Comparison of ENCODE assay signal across 10 mouse cellular contexts in the genomic region with DNA sequence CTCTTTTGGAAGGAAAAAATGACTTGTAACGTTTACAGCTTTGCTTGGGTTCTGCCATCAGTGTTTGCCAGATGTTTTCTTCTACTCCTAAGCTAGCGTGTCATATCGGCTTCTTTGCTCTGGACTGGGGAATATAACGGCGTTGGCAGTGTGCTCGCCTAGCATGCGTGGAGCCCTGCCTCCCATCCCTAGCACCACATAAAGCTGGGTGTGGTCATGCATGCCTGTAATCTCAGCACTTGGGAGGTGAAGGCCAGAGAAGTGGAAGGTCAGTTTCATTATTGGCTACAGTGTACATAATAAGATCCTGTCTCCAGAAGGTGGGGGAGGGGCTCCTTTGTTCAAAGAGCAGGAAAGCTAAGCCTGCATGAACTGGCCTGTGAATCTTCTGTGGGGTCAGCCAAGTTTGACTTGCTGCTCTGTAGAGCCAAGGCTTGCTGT. TPM values are rescaled to one million over a fixed set of nuclear protein-coding genes. Genes with fewer than 3 reads are reported as not detected.
DNase-seq lines count a peak whose midpoint lies in the region; ATAC-seq lines count a peak whose summit lies in the region.
"Had no signal": no experiment of that assay in that cellular context is flagged by ENCODE, and none has a peak within 500 bp of the region (broad histone marks: within the 10 kb centered on the region; RNA-seq: fewer than 3 reads in every experiment).

No protein-coding gene starts in this region.

- no peak for ATAC-seq in hindbrain, embryonic 12.5 days (ENCODE audit: low FRiP score)
- ATAC-seq in embryonic facial prominence, embryonic 14.5 days (ENCODE audit: low read depth): no peak

- peaks cover 6% of the 10 kb centered on the region; the same call in 1 of the 2 replicates for H3K36me3 ChIP-seq in hindbrain, embryonic 10.5 days
- no peaks in the 10 kb centered on the region for H3K36me3 ChIP-seq in hindbrain, embryonic 12.5 days
- 0 out of 2 replicates have a peak, but pooled peaks cover 4% of the 10 kb centered on the region for H3K36me3 ChIP-seq in embryonic facial prominence, embryonic 14.5 days (ENCODE audit: control insufficient read depth, insufficient read depth, low read length)

- no peaks in the 10 kb centered on the region for H3K9me3 ChIP-seq in hindbrain, embryonic 10.5 days
- no peaks in the 10 kb centered on the region for H3K9me3 ChIP-seq in hindbrain, embryonic 12.5 days (replicated peaks)
- no peaks in the 10 kb centered on the region for H3K9me3 ChIP-seq in embryonic facial prominence, embryonic 14.5 days (ENCODE audit: control insufficient read depth, low read length)

- H3K9ac ChIP-seq in hindbrain, embryonic 12.5 days: no peak overlapping the region
- no peak overlapping the region for H3K9ac ChIP-seq in embryonic facial prominence, embryonic 14.5 days (ENCODE audit: low read depth, low read length)
- H3K9ac ChIP-seq: liver, embryonic 14.5 days had no signal

- peak; percentile 21 for DNase-seq in hindbrain, embryonic 10.5 days (ENCODE audit: low spot score)
- peak; percentile 80 for DNase-seq in embryonic facial prominence, embryonic 14.5 days (ENCODE audit: low spot score)
- DNase-seq in kidney, postnatal 14 days: peak; percentile 71
- DNase-seq in retina, embryonic 14.5 days (ENCODE audit: low spot score): peak; percentile 15
- no peak for DNase-seq in layer of hippocampus, postnatal 10 days (ENCODE audit: low spot score in 2 of 2)
- DNase-seq in layer of hippocampus, postnatal 36 days: no peak
- DNase-seq in layer of hippocampus, adult 18-20 months (ENCODE audit: low spot score in 2 of 2): no peak
- DNase-seq: right cerebral cortex, adult 18-20 months had no signal

- H3K4me3 ChIP-seq in hindbrain, embryonic 10.5 days: no peak overlapping the region
- no peak overlapping the region for H3K4me3 ChIP-seq in hindbrain, embryonic 12.5 days
- H3K4me3 ChIP-seq in embryonic facial prominence, embryonic 14.5 days (ENCODE audit: low read depth, low read length): no peak overlapping the region

- peaks cover 44% of the 10 kb centered on the region for H3K4me1 ChIP-seq in hindbrain, embryonic 10.5 days (replicated peaks)
- peaks cover 19% of the 10 kb centered on the region for H3K4me1 ChIP-seq in hindbrain, embryonic 12.5 days
- peaks cover 24% of the 10 kb centered on the region for H3K4me1 ChIP-seq in embryonic facial prominence, embryonic 14.5 days (ENCODE audit: control insufficient read depth, insufficient read depth, low read length)

- H3K4me2 ChIP-seq in hindbrain, embryonic 12.5 days (replicated peaks): no peak overlapping the region
- H3K4me2 ChIP-seq in embryonic facial prominence, embryonic 14.5 days (ENCODE audit: low read depth, low read length): no peak overlapping the region

- WGBS in hindbrain, embryonic 10.5 days: 89% methylated on average over 7 of the region's 7 CpGs
- 85% methylated on average over 7 of the region's 7 CpGs for whole genome bisulfite sequencing in hindbrain, embryonic 12.5 days
- 58% methylated on average over 7 of the region's 7 CpGs for WGBS in embryonic facial prominence, embryonic 14.5 days

- peak overlapping the region; percentile 17 for H3K27ac ChIP-seq in hindbrain, embryonic 10.5 days
- no peak overlapping the region for H3K27ac ChIP-seq in hindbrain, embryonic 12.5 days
- peak overlapping the region; percentile 53 for H3K27ac ChIP-seq in embryonic facial prominence, embryonic 14.5 days (replicated peaks; ENCODE audit: low read depth, low read length)
- H3K27ac ChIP-seq: liver, embryonic 14.5 days had no signal

- H3K27me3 ChIP-seq in hindbrain, embryonic 10.5 days (ENCODE audit: insufficient read depth, poor library complexity, severe bottlenecking): peaks cover 12% of the 10 kb centered on the region; the same call in 1 of the 2 replicates
- peaks cover 5% of the 10 kb centered on the region; the same call in 1 of the 2 replicates for H3K27me3 ChIP-seq in hindbrain, embryonic 12.5 days
- no peaks in the 10 kb centered on the region for H3K27me3 ChIP-seq in embryonic facial prominence, embryonic 14.5 days (replicated peaks; ENCODE audit: control insufficient read depth, insufficient read depth, low read length)

RNA-seq across cellular contexts. Expression of gene Tcam1, which starts 1.5 kb away (rescaled TPM):
- polyA plus RNA-seq in hindbrain, embryonic 10.5 days (2016; fragmentation: Nextera tagmentation; extraction: Ambion mirVana): 0.12 and 0.25 TPM in 2 replicates
- 0.15 and 0.29 TPM in 2 replicates for polyA plus RNA-seq in hindbrain, embryonic 12.5 days (2016; fragmentation: Nextera tagmentation; extraction: Ambion mirVana)
- 0.24 and 0.74 TPM in 2 replicates for polyA plus RNA-seq in embryonic facial prominence, embryonic 14.5 days (2014; fragmentation: Nextera tagmentation; extraction: Ambion mirVana)
- under 1 TPM; 0.16 to 0.20 TPM for total RNA-seq in layer of hippocampus, postnatal 10 days (2021)
- under 1 TPM; 0.17 to 0.18 TPM for total RNA-seq in layer of hippocampus, postnatal 36 days (2021)
- under 1 TPM; 0.13 to 0.15 TPM for total RNA-seq in layer of hippocampus, adult 18-20 months (2021)

RNA-seq across cellular contexts. Expression of gene Smarcd2, which starts 2.2 kb away (rescaled TPM):
- 24.9 and 27.3 TPM in 2 replicates for polyA plus RNA-seq in hindbrain, embryonic 10.5 days (2016; fragmentation: Nextera tagmentation; extraction: Ambion mirVana)
- polyA plus RNA-seq in hindbrain, embryonic 12.5 days (2016; fragmentation: Nextera tagmentation; extraction: Ambion mirVana): 35.1 and 35.9 TPM in 2 replicates
- 87.6 and 102 TPM in 2 replicates for polyA plus RNA-seq in embryonic facial prominence, embryonic 14.5 days (2014; fragmentation: Nextera tagmentation; extraction: Ambion mirVana)
- total RNA-seq in layer of hippocampus, postnatal 10 days (2021): 10 to 100 TPM; 22.0 to 23.0 TPM
- 10 to 100 TPM; 28.5 to 38.9 TPM for total RNA-seq in layer of hippocampus, postnatal 36 days (2021)
- total RNA-seq in layer of hippocampus, adult 18-20 months (2021): 10 to 100 TPM; 23.9 to 26.3 TPM

RNA-seq across cellular contexts. Expression of gene Psmc5, which starts 19.0 kb away (rescaled TPM):
- polyA plus RNA-seq in hindbrain, embryonic 10.5 days (2016; fragmentation: Nextera tagmentation; extraction: Ambion mirVana): 371 and 420 TPM in 2 replicates
- 314 and 337 TPM in 2 replicates for polyA plus RNA-seq in hindbrain, embryonic 12.5 days (2016; fragmentation: Nextera tagmentation; extraction: Ambion mirVana)
- 231 and 259 TPM in 2 replicates for polyA plus RNA-seq in embryonic facial prominence, embryonic 14.5 days (2014; fragmentation: Nextera tagmentation; extraction: Ambion mirVana)
- total RNA-seq in layer of hippocampus, postnatal 10 days (2021): 100 to 1,000 TPM; 132 to 133 TPM
- 100 to 1,000 TPM; 163 to 169 TPM for total RNA-seq in layer of hippocampus, postnatal 36 days (2021)
- 100 to 1,000 TPM; 189 to 196 TPM for total RNA-seq in layer of hippocampus, adult 18-20 months (2021)

RNA-seq across cellular contexts. Expression of gene Ftsj3, which starts 19.1 kb away (rescaled TPM):
- polyA plus RNA-seq in hindbrain, embryonic 10.5 days (2016; fragmentation: Nextera tagmentation; extraction: Ambion mirVana): 52.6 and 78.7 TPM in 2 replicates
- polyA plus RNA-seq in hindbrain, embryonic 12.5 days (2016; fragmentation: Nextera tagmentation; extraction: Ambion mirVana): 52.5 and 53.4 TPM in 2 replicates
- polyA plus RNA-seq in embryonic facial prominence, embryonic 14.5 days (2014; fragmentation: Nextera tagmentation; extraction: Ambion mirVana): 47.9 and 58.1 TPM in 2 replicates
- 10 to 100 TPM; 37.8 to 39.4 TPM for total RNA-seq in layer of hippocampus, postnatal 10 days (2021)
- 10 to 100 TPM; 30.6 to 31.4 TPM for total RNA-seq in layer of hippocampus, postnatal 36 days (2021)
- total RNA-seq in layer of hippocampus, adult 18-20 months (2021): 10 to 100 TPM; 26.2 to 31.1 TPM

RNA-seq across cellular contexts. Expression of gene Gh, which starts 26.7 kb away (rescaled TPM):
- not detected in 2 replicates for polyA plus RNA-seq in hindbrain, embryonic 10.5 days (2016; fragmentation: Nextera tagmentation; extraction: Ambion mirVana)
- not detected in 2 replicates for polyA plus RNA-seq in hindbrain, embryonic 12.5 days (2016; fragmentation: Nextera tagmentation; extraction: Ambion mirVana)
- not detected in 2 replicates for polyA plus RNA-seq in embryonic facial prominence, embryonic 14.5 days (2014; fragmentation: Nextera tagmentation; extraction: Ambion mirVana)
- total RNA-seq in layer of hippocampus, postnatal 10 days (2021): not detected
- not detected for total RNA-seq in layer of hippocampus, postnatal 36 days (2021)
- total RNA-seq in layer of hippocampus, adult 18-20 months (2021): not detected
- polyA plus RNA-seq: liver, embryonic 14.5 days had no signal

Comparison
In these comparisons a context has a peak if more than half of its experiments do, and no peak if none do; other contexts are left out.
1. DNase-seq: peak in hindbrain, embryonic 10.5 days (single experiment), embryonic facial prominence, embryonic 14.5 days (single experiment), kidney, postnatal 14 days (single experiment) and retina, embryonic 14.5 days (single experiment); none in layer of hippocampus, postnatal 10 days (0 of 2), layer of hippocampus, postnatal 36 days (0 of 2) and layer of hippocampus, adult 18-20 months (0 of 2).